Mouse (Mus musculus) cerebellum, postnatal 25 days (tissue): ENCODE data around the gene Dzip1.

Experiments used
- DNase-seq, 2 experiments: peaks; one replicate each; pipeline ENCODE4 v3.0.0; 2021; ENCODE audit warnings: mixed read lengths in 2 of 2

The Dzip1 gene

GRCm38 (mm10) chr14:118868102-118868724 is 57.0 kb downstream of the Dzip1 start:
- DNase-seq = no peak

GRCm38 (mm10) chr14:118867366-118867765 is 57.9 kb downstream of the Dzip1 start:
- no peak for DNase-seq

DNA sequence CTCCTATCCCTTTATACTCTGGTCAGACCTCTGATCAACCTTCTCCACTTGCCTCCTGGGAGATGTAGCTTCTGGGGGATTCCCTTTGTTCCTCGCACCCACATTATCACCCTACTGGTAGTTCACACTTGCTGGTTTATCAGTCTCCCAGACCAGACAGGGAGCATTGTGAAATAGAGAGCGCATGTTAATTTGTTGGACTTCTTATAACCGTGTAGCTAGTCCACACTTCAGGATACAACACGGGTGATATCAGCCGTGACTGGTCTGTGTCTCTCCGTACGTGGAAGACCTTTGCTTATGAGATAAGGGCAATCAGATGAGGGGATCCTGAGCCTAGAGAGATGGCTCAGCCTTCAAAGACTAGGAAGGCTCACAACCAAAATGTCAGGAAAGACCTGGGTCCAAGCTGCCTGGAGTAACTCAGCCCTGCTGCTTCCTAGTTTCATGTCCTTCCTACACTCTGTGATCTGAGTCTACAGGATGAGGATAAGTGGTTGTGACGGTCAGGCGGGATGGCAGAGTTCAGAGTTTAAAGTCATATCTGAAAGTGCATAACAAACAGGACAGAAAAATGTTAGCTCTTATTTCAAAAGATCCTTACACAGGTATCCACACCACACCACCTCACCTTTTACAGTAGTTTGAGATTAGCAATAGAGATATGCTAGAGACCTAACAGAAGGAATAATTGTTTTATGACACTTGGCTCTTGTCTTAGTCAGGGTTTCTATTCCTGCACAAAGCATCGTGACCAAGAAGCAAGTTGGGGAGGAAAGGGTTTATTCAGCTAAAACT is 59.0 kb downstream of the Dzip1 start:
- no peak for DNase-seq

- no peak for DNase-seq
These were observed 60.4 kb downstream of the Dzip1 start for GRCm38 (mm10) chr14:118864905-118865304.

GRCm38 (mm10) chr14:118862253-118862652 is 63.0 kb downstream of the Dzip1 start:
- DNase-seq = no peak

- no peak for DNase-seq
These were observed 66.9 kb downstream of the Dzip1 start for GRCm38 (mm10) chr14:118858318-118858717.

DNA sequence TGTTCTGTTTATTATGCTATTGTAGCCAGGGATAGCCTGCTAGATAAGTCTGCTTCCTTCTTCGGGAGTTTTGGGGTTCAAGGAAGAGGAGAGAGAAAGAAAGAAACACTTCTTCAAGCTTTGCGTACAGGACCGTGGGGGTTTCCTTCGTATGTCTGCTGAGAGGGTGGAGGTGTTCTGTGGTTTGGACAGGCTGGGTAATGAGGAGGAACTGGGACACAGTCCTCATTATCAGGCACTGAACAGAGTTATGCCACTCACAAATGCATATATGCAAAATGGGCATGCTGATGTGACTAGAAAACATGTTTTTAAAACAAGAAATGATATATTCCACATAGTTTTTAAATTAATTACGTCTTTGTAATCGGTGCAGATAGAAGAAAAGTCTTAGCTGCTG is 68.7 kb downstream of the Dzip1 start:
- DNase-seq = no peak

DNA sequence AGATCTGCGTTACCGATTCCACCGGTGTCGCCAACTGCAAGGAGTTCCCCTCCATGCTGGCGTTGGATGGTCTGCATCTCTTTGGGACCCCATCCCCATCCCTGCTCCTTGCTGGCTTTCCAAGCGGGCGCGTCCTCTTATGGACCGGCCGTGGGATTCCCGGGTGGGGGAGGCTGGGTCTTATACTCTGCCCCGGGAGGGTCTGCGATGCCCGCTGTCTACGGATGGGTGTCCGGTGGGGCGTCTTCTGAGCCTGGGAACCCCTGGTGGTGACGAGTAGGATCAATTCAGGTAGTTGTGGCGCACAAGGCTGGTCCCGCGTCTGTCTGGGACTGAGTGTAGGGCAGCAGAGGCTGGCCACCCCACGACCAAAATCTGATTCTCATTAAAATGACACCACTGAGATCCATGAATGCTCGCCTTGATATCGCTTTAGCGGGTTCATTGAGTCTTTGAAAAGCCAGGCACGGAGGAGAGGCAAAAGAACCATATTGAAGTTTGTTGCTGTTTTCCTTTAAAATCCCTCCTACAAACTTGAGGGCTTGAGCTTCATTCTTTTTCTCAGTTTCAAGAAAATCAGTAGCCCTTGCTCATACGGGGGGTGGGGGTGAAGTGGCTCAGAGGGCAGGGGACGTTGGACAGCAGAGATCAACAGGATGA is 70.0 kb downstream of the Dzip1 start:
- no peak for DNase-seq

DNA sequence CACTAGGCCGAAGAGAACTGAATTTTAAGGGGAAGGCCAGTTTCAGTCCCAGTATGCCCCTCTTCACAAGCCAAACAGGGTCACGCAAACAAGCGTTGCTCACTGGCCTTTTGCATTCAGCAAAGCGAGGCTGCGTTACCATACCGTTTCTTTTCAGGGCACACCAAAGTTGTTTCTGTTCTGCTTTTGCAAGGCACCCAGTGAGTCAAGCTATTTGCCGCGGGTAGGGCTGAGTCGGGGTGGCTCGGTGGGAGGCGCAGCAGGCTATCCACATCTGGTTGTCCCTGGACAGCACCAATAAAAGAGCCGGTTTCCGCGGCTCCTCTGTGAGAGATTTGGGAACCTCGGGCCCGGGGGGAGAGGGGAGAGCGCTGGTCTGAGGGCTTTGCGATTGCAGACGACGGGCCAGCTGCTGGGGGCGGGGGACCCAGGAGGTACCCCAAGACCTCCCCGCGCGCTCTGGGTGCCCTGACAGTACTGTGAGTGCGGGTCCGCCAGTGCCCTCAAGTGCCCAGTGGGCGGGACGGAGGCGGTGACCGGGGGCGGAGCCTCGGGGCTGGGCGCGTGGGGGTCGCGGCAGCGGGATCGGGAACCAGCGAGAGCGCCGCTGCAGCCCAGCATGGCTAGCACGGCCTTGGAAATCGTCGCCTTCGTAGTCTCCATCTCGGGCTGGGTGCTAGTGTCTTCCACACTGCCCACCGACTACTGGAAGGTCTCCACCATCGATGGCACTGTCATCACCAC is 70.7 kb downstream of the Dzip1 start:
- peak; percentile 10 to 41 for DNase-seq

- no peak for DNase-seq
These were observed 73.7 kb downstream of the Dzip1 start for GRCm38 (mm10) chr14:118851496-118852107.

DNA sequence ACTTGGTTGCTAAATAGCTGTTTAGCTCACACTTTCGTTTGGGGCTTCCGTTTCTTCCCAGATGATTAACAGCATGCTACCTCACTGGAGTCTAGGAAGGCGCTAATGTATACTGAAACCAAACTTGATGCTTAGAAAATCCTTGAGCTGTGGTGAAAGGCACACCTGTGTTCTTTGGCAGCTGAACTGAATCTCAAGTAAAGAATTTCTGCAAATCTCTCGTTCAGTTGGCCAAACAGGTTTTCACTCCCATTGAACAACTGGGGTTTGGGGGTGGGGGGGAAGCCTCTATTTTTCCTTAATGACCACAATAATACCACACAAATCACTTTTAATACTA is 74.6 kb downstream of the Dzip1 start:
- DNase-seq = no peak

- DNase-seq = no peak
These were observed 75.1 kb downstream of the Dzip1 start for GRCm38 (mm10) chr14:118850011-118850695.

GRCm38 (mm10) chr14:118848171-118848570 is 77.1 kb downstream of the Dzip1 start:
- DNase-seq = no peak

DNA sequence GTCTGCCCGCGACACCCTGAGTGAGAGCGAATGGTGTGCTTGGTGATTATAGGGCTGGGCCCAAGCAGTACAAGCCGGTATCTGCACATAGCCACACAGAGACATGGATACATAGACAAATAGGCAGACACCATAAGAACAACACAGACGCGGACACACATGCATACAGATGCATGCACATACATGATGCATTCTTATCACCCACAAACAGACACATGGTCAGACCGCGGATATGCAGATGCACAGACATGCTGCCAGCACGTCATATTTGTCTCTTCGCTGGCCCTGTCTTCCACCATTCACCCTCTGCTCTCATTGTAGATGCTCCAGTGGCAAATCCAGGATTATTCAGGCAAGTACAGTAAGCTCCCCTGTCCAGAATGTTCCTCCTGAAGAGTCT is 78.4 kb downstream of the Dzip1 start:
- DNase-seq = no peak

GRCm38 (mm10) chr14:118842353-118842752 is 82.9 kb downstream of the Dzip1 start:
- DNase-seq = no peak

GRCm38 (mm10) chr14:118840027-118840426 is 85.2 kb downstream of the Dzip1 start:
- DNase-seq = no peak

DNA sequence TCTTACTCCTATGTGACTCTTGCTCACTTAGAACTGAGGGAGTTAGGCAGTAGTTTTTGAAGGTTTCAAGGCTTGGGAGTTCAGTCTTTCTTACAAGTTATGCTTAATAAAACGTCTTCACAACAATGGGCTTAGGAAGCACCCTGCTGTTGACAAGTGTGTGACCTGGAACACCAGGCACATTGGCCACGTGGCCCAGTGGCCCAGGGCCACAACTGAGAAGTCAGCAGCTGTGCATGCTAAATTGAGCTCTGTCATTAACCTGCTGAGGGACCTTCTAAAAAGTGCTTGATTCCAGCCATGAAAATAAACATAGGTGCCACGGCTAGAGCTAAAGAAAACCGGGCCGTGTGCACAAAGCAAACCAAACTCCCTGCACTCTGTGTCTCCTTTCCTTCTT is 85.8 kb downstream of the Dzip1 start:
- DNase-seq = no peak

DNA sequence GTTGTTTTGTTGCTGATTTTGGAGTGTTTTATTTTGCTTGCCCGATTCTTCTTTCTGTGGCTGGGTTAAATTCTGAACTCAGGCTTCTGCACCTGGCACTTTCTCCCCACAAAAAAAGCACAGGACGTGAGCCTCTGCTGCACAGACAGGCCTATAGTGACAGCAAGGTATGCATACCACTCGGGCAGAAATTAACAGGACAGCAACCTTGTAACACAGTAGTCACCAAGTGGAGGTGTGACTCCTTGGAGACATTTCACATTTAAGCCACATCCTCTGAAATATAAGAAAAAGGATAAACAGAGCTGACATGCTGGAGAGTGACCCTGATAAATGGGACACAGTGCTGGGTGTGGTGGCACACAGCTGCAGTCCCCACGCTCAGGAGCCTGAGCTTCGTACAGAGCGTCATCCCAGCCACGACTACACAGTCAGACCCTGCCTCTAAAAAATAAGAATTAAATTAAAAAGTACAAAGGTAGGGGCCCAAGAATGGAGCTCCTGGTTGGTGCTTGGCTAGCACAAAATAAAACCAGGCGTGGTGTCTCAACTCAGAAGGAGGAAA is 86.6 kb downstream of the Dzip1 start:
- no peak for DNase-seq

DNA sequence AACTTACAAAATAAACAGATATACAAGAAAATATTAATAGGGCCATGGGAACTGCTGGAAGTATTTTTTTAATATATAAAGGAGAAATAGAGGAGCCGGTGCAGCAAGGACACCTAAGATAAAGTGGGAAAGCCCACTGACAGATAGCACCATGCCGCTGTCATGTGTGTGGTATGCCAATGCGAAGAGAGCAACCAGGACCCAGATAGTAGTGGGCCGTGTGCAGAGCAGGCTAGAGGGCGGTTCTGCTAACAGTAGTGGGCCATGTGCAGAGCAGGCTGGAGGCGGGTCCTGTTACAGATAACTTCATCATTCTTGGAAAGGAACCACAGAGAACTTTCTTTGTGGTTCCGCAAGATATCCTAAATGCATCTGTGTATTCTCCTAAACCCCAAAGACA is 88.5 kb downstream of the Dzip1 start:
- no peak for DNase-seq

DNA sequence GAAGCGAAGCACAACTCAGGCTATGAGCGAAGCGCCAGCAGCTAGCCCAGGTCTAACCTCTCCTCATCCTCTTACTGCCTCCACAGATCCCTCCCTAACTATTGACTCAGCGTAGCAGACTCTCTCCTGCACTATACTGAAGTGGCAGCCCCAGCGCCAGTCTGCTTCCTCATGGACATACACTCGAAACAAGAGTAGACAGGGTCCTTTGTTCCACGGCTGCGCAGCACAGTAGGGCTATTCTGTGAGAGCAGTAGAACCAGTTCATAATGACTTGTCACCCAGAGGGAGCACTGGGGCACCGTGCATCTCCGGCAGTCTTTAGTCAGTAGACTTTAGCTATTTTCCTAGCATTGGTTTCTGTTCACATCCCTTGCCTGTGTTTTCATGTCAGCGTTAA is 89.1 kb downstream of the Dzip1 start:
- no peak for DNase-seq

- no peak for DNase-seq
These were observed 90.9 kb downstream of the Dzip1 start for GRCm38 (mm10) chr14:118834313-118834712.

- no peak for DNase-seq
These were observed 92.0 kb downstream of the Dzip1 start for GRCm38 (mm10) chr14:118833241-118833640.
